Mouse (Mus musculus) hindbrain, postnatal 0 days (tissue): ENCODE measurements around the gene Ppfia2. TPM values are rescaled to one million over a fixed set of nuclear protein-coding genes. Genes with fewer than 3 reads are reported as not detected.
A peak's percentile ranks its signal among the peaks of the same experiment; 100 is the strongest.

Experiments used
- ATAC-seq: fragments of 200-750 bp; cut with Nextera tagmentation; 2 replicates; pipeline ENCODE4 v1.8.0; 2017; ENCODE audit warnings: mild to moderate bottlenecking, moderate TSS enrichment, moderate library complexity
- DNase-seq: peaks from one replicate; pipeline ENCODE4 v3.0.0-alpha.2; 2015; ENCODE audit warnings: low spot score
- H3K27ac ChIP-seq: fragments of 300-500 bp; sonication (generic); 2 replicates; pipeline ENCODE4 v1.5.1; 2014; ENCODE audit warnings: mild to moderate bottlenecking
- H3K27me3 ChIP-seq: fragments of 300-500 bp; sonication (generic); 2 replicates; pipeline ENCODE4 v1.6.1; 2014; ENCODE audit warnings: low read length, mixed read lengths; ENCODE audit not compliant: insufficient read depth
- H3K36me3 ChIP-seq: fragments of 300-500 bp; sonication (generic); 2 replicates; pipeline ENCODE4 v1.6.1; 2014; ENCODE audit warnings: low read length, mixed read lengths; ENCODE audit not compliant: insufficient read depth
- H3K4me1 ChIP-seq: fragments of 300-500 bp; sonication (generic); 2 replicates; pipeline ENCODE4 v1.6.1; 2014; ENCODE audit warnings: antibody characterized with exemption, low read length, mixed read lengths; ENCODE audit not compliant: insufficient read depth
- H3K4me2 ChIP-seq: fragments of 300-500 bp; sonication (generic); 2 replicates; pipeline ENCODE4 v1.6.1; 2014; ENCODE audit warnings: low read depth, mild to moderate bottlenecking, low read length, moderate library complexity, mixed read lengths
- H3K4me3 ChIP-seq: fragments of 300-500 bp; sonication (generic); 2 replicates; pipeline ENCODE4 v1.5.1; 2014; ENCODE audit warnings: low read length
- H3K9ac ChIP-seq: fragments of 300-500 bp; sonication (generic); replicated peaks from 2 replicates; pipeline ENCODE4 v1.6.1; 2014; ENCODE audit warnings: mild to moderate bottlenecking, low read length, moderate library complexity, mixed read lengths
- H3K9me3 ChIP-seq: fragments of 300-500 bp; sonication (generic); 2 replicates; pipeline ENCODE4 v1.6.1; 2016; ENCODE audit warnings: low read length, mixed read lengths
- CTCF ChIP-seq: IDR thresholded peaks from 2 replicates; pipeline ENCODE4 v1.5.1; 2016; ENCODE audit warnings: antibody characterized with exemption, control low read depth, low read depth
- WGBS: fragments of 180-500 bp; shearing (Covaris S2); extraction: QIAGEN DNeasy Blood & Tissue Kit; methylation state at CpG from one replicate; pipeline ENCODE4 v1.1.7; 2014; 5-methylcytosine and 5-hydroxymethylcytosine counted together
- polyA plus RNA-seq: library from polyadenylated mRNA; unstranded; fragments of >200 nt; fragmentation: Nextera tagmentation; extraction: Ambion mirVana; gene quantifications from 2 replicates; pipeline ENCODE4 v1.2.1, GENCODE M21; 2015
- total RNA-seq: library from RNA; depleted of rRNA; stranded (reverse); fragments of >200 nt; gene quantifications from 2 replicates; pipeline ENCODE4 v1.2.3, GENCODE M21; 2014

Gene Ppfia2
- total and polyA plus RNA-seq, 2 experiments from 2014 or later: 30.3 to 45.5 TPM

GRCm38 (mm10) chr10:106610222-106610621 is 140.1 kb downstream of the Ppfia2 start:
- 0 out of 2 replicates have a peak, but pooled peaks have one; percentile 27 for ATAC-seq
- no peak overlapping the region for H3K4me2 ChIP-seq
- WGBS: 49% methylated on average over 3 of the region's 3 CpGs

DNA sequence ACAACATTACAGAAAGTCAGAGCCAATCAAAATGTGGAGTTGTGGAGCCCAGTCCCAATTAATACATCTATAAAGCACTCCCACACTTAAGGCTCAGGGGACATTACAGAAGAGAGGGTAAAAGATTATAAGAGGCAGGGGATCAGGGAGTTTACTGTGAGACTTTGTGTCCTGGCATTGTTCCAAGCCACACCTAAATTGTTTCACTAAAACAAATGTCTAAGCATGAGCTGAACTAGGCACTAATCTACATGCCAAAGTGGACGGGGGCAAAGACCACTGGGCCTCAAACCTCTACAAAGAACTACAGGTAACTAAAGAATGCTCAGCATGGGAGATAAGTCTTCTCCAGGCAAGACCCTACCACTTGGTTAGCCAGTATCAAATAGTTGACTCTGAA is 148.1 kb downstream of the Ppfia2 start:
- no peak overlapping the region for H3K27ac ChIP-seq
- no peak for TF ChIP-seq CTCF
- WGBS: 56% methylated on average over 1 of the region's 1 CpGs
- no peak for DNase-seq
- no peak overlapping the region for H3K4me2 ChIP-seq
- no peak overlapping the region for H3K9ac ChIP-seq
- ATAC-seq: no peak
- no peaks in the 10 kb centered on the region for H3K36me3 ChIP-seq
- no peaks in the 10 kb centered on the region for H3K27me3 ChIP-seq
- no peaks in the 10 kb centered on the region for H3K9me3 ChIP-seq
- no peaks in the 10 kb centered on the region for H3K4me1 ChIP-seq
- no peak overlapping the region for H3K4me3 ChIP-seq

More at GRCm38 (mm10) chr10:106610222-106610621, 140.1 kb downstream of the Ppfia2 start:
- Histone ChIP-seq H3K4me1 (no peaks in the 10 kb centered on the region), H3K9me3 (no peaks in the 10 kb centered on the region), H3K27me3 (no peaks in the 10 kb centered on the region), H3K36me3 (no peaks in the 10 kb centered on the region), H3K9ac (no peak overlapping the region), H3K4me3 (no peak overlapping the region), H3K27ac (no peak overlapping the region)
- DNase-seq: no peak
- TF ChIP-seq CTCF: no peak

DNA sequence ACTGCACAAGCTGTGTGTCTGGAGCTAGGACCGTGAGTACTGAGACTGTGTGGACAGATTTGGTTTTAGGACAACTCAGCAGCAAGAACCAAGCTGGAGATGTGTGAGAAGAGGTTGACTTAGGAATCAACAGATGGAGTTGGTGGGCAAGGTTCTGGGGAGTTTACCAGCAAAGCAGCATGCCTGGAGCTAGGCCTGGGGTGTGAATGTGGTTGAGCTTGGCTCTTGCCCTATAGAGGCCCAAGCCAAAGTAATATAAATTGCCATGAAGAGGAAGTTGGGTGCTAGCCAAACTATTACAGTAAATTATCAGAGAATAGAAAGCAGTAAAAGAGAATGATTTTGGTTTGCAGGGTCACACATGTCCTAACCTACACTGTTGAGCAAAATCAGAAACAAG is 150.8 kb downstream of the Ppfia2 start:
- Histone ChIP-seq H3K27me3 (no peaks in the 10 kb centered on the region), H3K9ac (no peak overlapping the region), H3K27ac (no peak overlapping the region), H3K4me3 (no peak overlapping the region), H3K9me3 (no peaks in the 10 kb centered on the region), H3K4me2 (no peak overlapping the region), H3K36me3 (no peaks in the 10 kb centered on the region), H3K4me1 (no peaks in the 10 kb centered on the region)
- ATAC-seq: no peak
- no peak for DNase-seq
- WGBS: 85% methylated on average over 1 of the region's 1 CpGs
- no peak for TF ChIP-seq CTCF

DNA sequence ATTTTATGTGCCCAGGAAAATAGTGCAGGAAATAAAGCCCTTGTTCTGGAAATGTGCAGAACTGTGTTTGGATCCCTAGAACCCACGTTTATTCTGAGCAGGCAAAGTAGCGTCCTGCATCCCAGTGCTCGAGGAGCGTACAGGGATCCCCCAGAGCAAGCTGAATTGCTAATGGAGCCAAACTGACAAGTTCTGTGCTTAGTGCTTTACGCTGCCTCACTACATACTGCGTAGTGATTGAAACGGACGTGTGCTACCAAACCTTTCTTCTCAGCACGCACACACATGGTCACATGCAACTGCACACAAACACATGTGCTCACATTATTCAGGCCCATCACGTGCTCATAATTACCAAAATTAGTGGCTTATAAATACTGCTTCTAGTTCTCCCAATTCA is 153.2 kb downstream of the Ppfia2 start:
- Histone ChIP-seq H3K9ac (no peak overlapping the region), H3K4me2 (no peak overlapping the region), H3K27me3 (no peaks in the 10 kb centered on the region), H3K27ac (no peak overlapping the region), H3K4me1 (no peaks in the 10 kb centered on the region), H3K9me3 (no peaks in the 10 kb centered on the region), H3K36me3 (no peaks in the 10 kb centered on the region), H3K4me3 (no peak overlapping the region)
- TF ChIP-seq CTCF: no peak
- DNase-seq: no peak
- 80% methylated on average over 10 of the region's 10 CpGs for WGBS
- ATAC-seq: no peak

DNA sequence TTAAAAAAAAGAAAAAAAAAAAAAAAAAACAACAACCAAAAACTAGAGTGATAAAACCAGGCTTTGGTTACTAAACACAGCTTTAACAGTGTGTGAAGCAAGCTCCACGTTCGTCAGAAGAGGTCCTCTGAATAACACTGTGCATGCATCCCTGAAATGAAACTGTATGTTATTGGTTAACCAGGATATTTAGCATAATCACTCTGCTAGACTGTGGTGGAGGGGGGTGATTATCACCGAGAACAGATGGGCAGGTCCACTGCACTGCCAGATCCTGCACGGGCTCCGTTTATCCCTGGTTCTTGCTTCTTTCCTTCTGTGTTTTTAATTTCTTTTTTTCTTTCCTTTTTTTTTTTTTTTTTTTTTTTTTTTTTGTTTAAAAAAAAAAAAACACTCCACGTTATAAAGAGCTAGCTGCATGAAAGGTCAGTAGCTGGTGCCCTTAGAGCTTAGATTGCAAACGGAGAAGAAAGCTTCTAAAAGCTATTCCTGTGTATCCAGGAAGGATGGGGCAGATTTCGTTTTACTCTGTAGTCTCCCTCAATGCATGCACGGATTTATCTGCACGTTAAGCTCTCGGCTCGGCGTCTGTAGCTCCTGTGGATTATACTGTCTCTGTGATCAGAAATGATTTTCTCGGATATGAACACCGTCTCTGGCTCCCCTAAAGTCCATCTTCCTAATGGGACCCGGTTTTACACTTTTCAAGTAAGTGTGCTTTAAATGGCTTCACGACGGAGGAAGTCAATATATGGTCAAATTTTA is 162.2 kb downstream of the Ppfia2 start:
- H3K27ac ChIP-seq: no peak overlapping the region
- no peaks in the 10 kb centered on the region for H3K9me3 ChIP-seq
- H3K4me1 ChIP-seq: no peaks in the 10 kb centered on the region
- peak overlapping the region; percentile 33 for H3K4me3 ChIP-seq
- DNase-seq: peak; percentile 68
- ATAC-seq: peak; percentile 90
- peak overlapping the region; percentile 38; the same call in 1 of the 2 replicates for H3K9ac ChIP-seq
- H3K36me3 ChIP-seq: no peaks in the 10 kb centered on the region
- H3K4me2 ChIP-seq: peak overlapping the region; percentile 56
- WGBS: 23% methylated on average over 18 of the region's 18 CpGs
- H3K27me3 ChIP-seq: no peaks in the 10 kb centered on the region
- peak; percentile 12; the same call in 1 of the 2 replicates for TF ChIP-seq CTCF

DNA sequence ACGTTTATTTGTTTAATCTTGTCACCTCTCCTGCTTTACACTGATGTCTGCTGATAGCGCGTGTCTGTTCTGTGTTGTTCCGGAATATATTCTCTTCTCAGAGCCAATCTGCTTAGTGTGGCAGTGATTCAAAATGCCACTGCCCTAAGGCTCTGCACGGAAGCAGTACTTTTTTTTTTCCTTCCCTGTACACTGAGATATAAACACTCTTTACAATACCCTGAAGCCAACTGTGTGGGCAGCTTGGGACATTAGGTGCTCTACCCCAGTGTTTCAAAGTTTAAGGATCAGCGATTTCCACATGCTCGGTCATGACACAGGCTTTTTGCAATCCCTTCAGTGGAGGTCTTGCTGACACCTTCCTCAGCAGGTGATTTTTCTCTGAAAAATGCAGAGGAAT is 163.8 kb downstream of the Ppfia2 start:
- Histone ChIP-seq H3K9ac (no peak overlapping the region), H3K27me3 (no peaks in the 10 kb centered on the region), H3K4me2 (peak overlapping the region; percentile 56), H3K36me3 (no peaks in the 10 kb centered on the region), H3K4me3 (peak overlapping the region; percentile 33), H3K4me1 (no peaks in the 10 kb centered on the region), H3K27ac (no peak overlapping the region), H3K9me3 (no peaks in the 10 kb centered on the region)
- WGBS: 39% methylated on average over 7 of the region's 7 CpGs
- TF ChIP-seq CTCF: no peak
- no peak for ATAC-seq
- no peak for DNase-seq

GRCm38 (mm10) chr10:106652276-106652675 is 182.1 kb downstream of the Ppfia2 start:
- 88% methylated on average over 4 of the region's 4 CpGs for WGBS
- no peak overlapping the region for H3K4me2 ChIP-seq

More at GRCm38 (mm10) chr10:106652276-106652675, 182.1 kb downstream of the Ppfia2 start:
- no peaks in the 10 kb centered on the region for H3K4me1 ChIP-seq
- H3K9me3 ChIP-seq: no peaks in the 10 kb centered on the region
- H3K9ac ChIP-seq: no peak overlapping the region
- no peak for TF ChIP-seq CTCF
- no peak overlapping the region for H3K4me3 ChIP-seq
- H3K27me3 ChIP-seq: no peaks in the 10 kb centered on the region
- no peak for DNase-seq
- no peak overlapping the region for H3K27ac ChIP-seq
- H3K36me3 ChIP-seq: no peaks in the 10 kb centered on the region
- no peak for ATAC-seq
